7 mouse cellular contexts compared by ENCODE assay signal in genomic region chr17:44188042-44188768, GRCm38 (mm10). TPM values are rescaled to one million over a fixed set of nuclear protein-coding genes. Genes with fewer than 3 reads are reported as not detected.
DNase-seq lines count a peak whose midpoint lies in the region; ATAC-seq and TF ChIP-seq lines count a peak whose summit lies in the region.

TSS of gene Clic5 (plus strand) at chr17:44188584.

- no peak for ATAC-seq in forebrain, embryonic 16.5 days
- peak; percentile 35; the same call in 1 of the 2 replicates for ATAC-seq in hindbrain, embryonic 11.5 days (ENCODE audit: low FRiP score)
- peak; percentile 66 for ATAC-seq in limb, embryonic 13.5 days (ENCODE audit: low FRiP score, low read depth)
- ATAC-seq in midbrain, embryonic 12.5 days (ENCODE audit: low FRiP score, low read depth): peak; percentile 60

- H3K4me1 ChIP-seq in ES-Bruce4 (ENCODE audit: control insufficient read depth, insufficient read depth, low read length): no peaks in the 10 kb centered on the region
- H3K4me1 ChIP-seq in forebrain, embryonic 16.5 days (replicated peaks; ENCODE audit: control insufficient read depth, insufficient read depth, low read length): peaks cover 12% of the 10 kb centered on the region
- peaks cover 6% of the 10 kb centered on the region; the same call in 1 of the 2 replicates for H3K4me1 ChIP-seq in hindbrain, embryonic 11.5 days (replicated peaks; ENCODE audit: control insufficient read depth, insufficient read depth, low read length)
- peaks cover 20% of the 10 kb centered on the region for H3K4me1 ChIP-seq in limb, embryonic 13.5 days
- H3K4me1 ChIP-seq in midbrain, embryonic 12.5 days: peaks cover 13% of the 10 kb centered on the region

- DNase-seq in adrenal gland, adult 18-20 months (ENCODE audit: low spot score in 2 of 2): peak; percentile 43 to 58
- peak; percentile 59 for DNase-seq in hindbrain, embryonic 11.5 days (ENCODE audit: low spot score)
- peak; percentile 41 for DNase-seq in thymus, postnatal 25 days

- H3K27me3 ChIP-seq in ES-Bruce4 (ENCODE audit: control insufficient read depth, insufficient read depth, low read length, poor library complexity, severe bottlenecking): no peaks in the 10 kb centered on the region
- peaks cover 7% of the 10 kb centered on the region for H3K27me3 ChIP-seq in forebrain, embryonic 16.5 days (replicated peaks; ENCODE audit: control insufficient read depth, insufficient read depth, low read length)
- peaks cover 8% of the 10 kb centered on the region for H3K27me3 ChIP-seq in hindbrain, embryonic 11.5 days (ENCODE audit: control insufficient read depth, insufficient read depth, low read length)
- H3K27me3 ChIP-seq in limb, embryonic 13.5 days: peaks cover 42% of the 10 kb centered on the region
- H3K27me3 ChIP-seq in midbrain, embryonic 12.5 days: peaks cover 33% of the 10 kb centered on the region

- no peaks in the 10 kb centered on the region for H3K36me3 ChIP-seq in ES-Bruce4 (ENCODE audit: control insufficient read depth, insufficient read depth, low read length, poor library complexity, severe bottlenecking)
- no peaks in the 10 kb centered on the region for H3K36me3 ChIP-seq in forebrain, embryonic 16.5 days (ENCODE audit: control insufficient read depth, insufficient read depth)
- H3K36me3 ChIP-seq in hindbrain, embryonic 11.5 days (ENCODE audit: control insufficient read depth, insufficient read depth, low read length): no peaks in the 10 kb centered on the region
- H3K36me3 ChIP-seq in limb, embryonic 13.5 days: no peaks in the 10 kb centered on the region
- H3K36me3 ChIP-seq in midbrain, embryonic 12.5 days: no peaks in the 10 kb centered on the region

- no peak for TF ChIP-seq CTCF in ES-Bruce4 (IDR thresholded peaks at IDR 0.05; ENCODE audit: low read depth, low read length)

- TF ChIP-seq EP300 in ES-Bruce4 (IDR thresholded peaks at IDR 0.05; ENCODE audit: insufficient read depth, low read depth, low read length): no peak

- 2% methylated on average over 24 of the region's 24 CpGs for WGBS in forebrain, embryonic 16.5 days
- 3% methylated on average over 24 of the region's 24 CpGs for WGBS in hindbrain, embryonic 11.5 days
- 2% methylated on average over 24 of the region's 24 CpGs for WGBS in limb, embryonic 13.5 days
- 3% methylated on average over 24 of the region's 24 CpGs for WGBS in midbrain, embryonic 12.5 days

- H3K9ac ChIP-seq in ES-Bruce4 (ENCODE audit: low read depth, poor library complexity, severe bottlenecking): no peak within 1 kb of the TSS
- no peak within 1 kb of the TSS for H3K9ac ChIP-seq in forebrain, embryonic 16.5 days (replicated peaks; ENCODE audit: low read depth, low read length)
- peak within 1 kb of the TSS; percentile 42; the same call in 1 of the 2 replicates for H3K9ac ChIP-seq in hindbrain, embryonic 11.5 days (ENCODE audit: low read depth, low read length)
- peak within 1 kb of the TSS; percentile 43 for H3K9ac ChIP-seq in limb, embryonic 13.5 days
- H3K9ac ChIP-seq in midbrain, embryonic 12.5 days (replicated peaks): peak within 1 kb of the TSS; percentile 28; the same call in 1 of the 2 replicates

- no peaks in the 10 kb centered on the region for H3K9me3 ChIP-seq in ES-Bruce4 (replicated peaks; ENCODE audit: control insufficient read depth, insufficient read depth, low read length, poor library complexity, severe bottlenecking)
- H3K9me3 ChIP-seq in forebrain, embryonic 16.5 days (ENCODE audit: control insufficient read depth, low read length): no peaks in the 10 kb centered on the region
- no peaks in the 10 kb centered on the region for H3K9me3 ChIP-seq in hindbrain, embryonic 11.5 days (ENCODE audit: control insufficient read depth, low read length)
- H3K9me3 ChIP-seq in limb, embryonic 13.5 days: no peaks in the 10 kb centered on the region
- no peaks in the 10 kb centered on the region for H3K9me3 ChIP-seq in midbrain, embryonic 12.5 days

- peak within 1 kb of the TSS; percentile 22; the same call in 1 of the 2 replicates for H3K4me3 ChIP-seq in ES-Bruce4 (ENCODE audit: low read depth, low read length)
- peak within 1 kb of the TSS; percentile 33 for H3K4me3 ChIP-seq in forebrain, embryonic 16.5 days (replicated peaks; ENCODE audit: low read length)
- peak within 1 kb of the TSS; percentile 34 for H3K4me3 ChIP-seq in hindbrain, embryonic 11.5 days (ENCODE audit: low read depth, low read length)
- peak within 1 kb of the TSS; percentile 48 for H3K4me3 ChIP-seq in limb, embryonic 13.5 days
- peak within 1 kb of the TSS; percentile 40 for H3K4me3 ChIP-seq in midbrain, embryonic 12.5 days

- no peak for TF ChIP-seq POLR2A in ES-Bruce4 (IDR thresholded peaks at IDR 0.05; ENCODE audit: insufficient read depth, low read length)

- no peak within 1 kb of the TSS for H3K27ac ChIP-seq in ES-Bruce4 (ENCODE audit: insufficient read depth, low read length)
- no peak within 1 kb of the TSS for H3K27ac ChIP-seq in forebrain, embryonic 16.5 days (ENCODE audit: low read length)
- no peak within 1 kb of the TSS for H3K27ac ChIP-seq in hindbrain, embryonic 11.5 days (ENCODE audit: low read depth, low read length)
- no peak within 1 kb of the TSS for H3K27ac ChIP-seq in limb, embryonic 13.5 days
- H3K27ac ChIP-seq in midbrain, embryonic 12.5 days (replicated peaks): no peak within 1 kb of the TSS

- peak within 1 kb of the TSS; percentile 60 for H3K4me2 ChIP-seq in forebrain, embryonic 16.5 days (ENCODE audit: low read length)
- peak within 1 kb of the TSS; percentile 87 for H3K4me2 ChIP-seq in hindbrain, embryonic 11.5 days (replicated peaks; ENCODE audit: low read depth, low read length)
- peak within 1 kb of the TSS; percentile 85 for H3K4me2 ChIP-seq in limb, embryonic 13.5 days (replicated peaks)
- peak within 1 kb of the TSS; percentile 78 for H3K4me2 ChIP-seq in midbrain, embryonic 12.5 days (replicated peaks)

RNA-seq across cellular contexts. Expression of gene Clic5, which starts in this region (rescaled TPM):
- polyA plus RNA-seq in ES-Bruce4 (2011; ENCODE audit: insufficient read depth, insufficient read length, low read depth, missing spikeins): 4.9 and 6.0 TPM in 2 replicates
- 10 to 100 TPM; 19.0 to 45.4 TPM for total RNA-seq in adrenal gland, adult 18-20 months (2021)
- polyA plus RNA-seq in forebrain, embryonic 16.5 days (2015; fragmentation: Nextera tagmentation; extraction: Ambion mirVana): 0.18 and 0.25 TPM in 2 replicates
- polyA plus RNA-seq in hindbrain, embryonic 11.5 days (2014; fragmentation: Nextera tagmentation; extraction: Ambion mirVana): 0.15 and 0.26 TPM in 2 replicates
- 0.45 and 0.46 TPM in 2 replicates for polyA plus RNA-seq in limb, embryonic 13.5 days (2015; fragmentation: Nextera tagmentation; extraction: Ambion mirVana)
- polyA plus RNA-seq in midbrain, embryonic 12.5 days (2016; fragmentation: Nextera tagmentation; extraction: Ambion mirVana): 1.4 and 1.6 TPM in 2 replicates

Comparison
In these comparisons a context has a peak if more than half of its experiments do, and no peak if none do; other contexts are left out.
1. Peak in DNase-seq, ATAC-seq, H3K4me3 ChIP-seq, H3K9ac ChIP-seq and H3K4me2 ChIP-seq in hindbrain, embryonic 11.5 days; RNA of the gene not detected or under 1 TPM.
2. Peak in ATAC-seq, H3K4me3 ChIP-seq, H3K9ac ChIP-seq and H3K4me2 ChIP-seq in limb, embryonic 13.5 days; RNA of the gene not detected or under 1 TPM.